Mouse (Mus musculus): ENCODE measurements at regions not wholly inside any gene's neighbourhood (a gene's known extent, or its start where the extent isn't known, plus 50 kb on each side); places are given as distances from the start of the nearest gene placed in this dataset.

- TF ChIP-seq POLR2A (IDR thresholded peaks at IDR 0.05; ENCODE audit: low read depth, low read length) (no peak), CTCF (IDR thresholded peaks at IDR 0.05; ENCODE audit: borderline replicate concordance, insufficient read depth, low read length) (no peak)
These were observed 305.3 kb downstream of the Rapgef2 start for GRCm38 (mm10) chr3:78981057-78981456.

Measured in embryonic fibroblast, embryonic 13.5 days (primary cell).